Mouse (Mus musculus): Measurements from ENCODE around the gene Rheb. TPM values are rescaled to one million over a fixed set of nuclear protein-coding genes. Genes with fewer than 3 reads are reported as not detected.

Rheb gene
- 231 and 247 TPM in 2 replicates for polyA plus RNA-seq (2015; fragmentation: Nextera tagmentation; extraction: Ambion mirVana)

- 0% methylated on average over 92 of the region's 92 CpGs for WGBS
- ATAC-seq (ENCODE audit: low FRiP score, low read depth), result peak; percentile 98
Observed at GRCm38 (mm10) chr5:24842274-24843102, at the start of gene Rheb. TSS of gene Rheb (minus strand) at chr5:24842624.

GRCm38 (mm10) chr5:24889860-24890259, 47.4 kb upstream of the Rheb start:
- no peaks in the 10 kb centered on the region for H3K9me3 ChIP-seq
- H3K27me3 ChIP-seq, result no peaks in the 10 kb centered on the region
- WGBS, result 69% methylated on average over 9 of the region's 9 CpGs
- H3K9ac ChIP-seq, result no peak overlapping the region
- peaks cover 8% of the 10 kb centered on the region for H3K4me1 ChIP-seq
- no peak overlapping the region for H3K4me2 ChIP-seq (replicated peaks)
- no peak overlapping the region for H3K27ac ChIP-seq
- peaks cover 29% of the 10 kb centered on the region for H3K36me3 ChIP-seq
- no peak for ATAC-seq (ENCODE audit: low FRiP score, low read depth)
- H3K4me3 ChIP-seq, result no peak overlapping the region

More at GRCm38 (mm10) chr5:24842274-24843102, at the start of gene Rheb:
- H3K9ac ChIP-seq, result peak within 1 kb of the TSS; percentile 95
- H3K27ac ChIP-seq, result peak within 1 kb of the TSS; percentile 99
- H3K36me3 ChIP-seq, result no peaks in the 10 kb centered on the region
- peak within 1 kb of the TSS; percentile 87 for H3K4me3 ChIP-seq
- H3K27me3 ChIP-seq, result no peaks in the 10 kb centered on the region
- no peaks in the 10 kb centered on the region for H3K9me3 ChIP-seq
- H3K4me1 ChIP-seq, result peaks cover 34% of the 10 kb centered on the region
- peak within 1 kb of the TSS; percentile 89 for H3K4me2 ChIP-seq (replicated peaks)

GRCm38 (mm10) chr5:24888874-24889591, 46.6 kb upstream of the Rheb start:
- H3K27ac ChIP-seq, result no peak overlapping the region
- 83% methylated on average over 11 of the region's 11 CpGs for WGBS
- H3K27me3 ChIP-seq, result no peaks in the 10 kb centered on the region
- no peak for ATAC-seq (ENCODE audit: low FRiP score, low read depth)
- H3K9ac ChIP-seq, result no peak overlapping the region
- H3K4me2 ChIP-seq (replicated peaks), result no peak overlapping the region
- no peak overlapping the region for H3K4me3 ChIP-seq
- H3K36me3 ChIP-seq, result peaks cover 31% of the 10 kb centered on the region
- H3K4me1 ChIP-seq, result peaks cover 8% of the 10 kb centered on the region
- H3K9me3 ChIP-seq, result no peaks in the 10 kb centered on the region

- Histone ChIP-seq H3K9ac (no peak overlapping the region), H3K9me3 (no peaks in the 10 kb centered on the region), H3K4me2 (replicated peaks) (no peak overlapping the region), H3K4me3 (no peak overlapping the region), H3K36me3 (peaks cover 31% of the 10 kb centered on the region), H3K4me1 (peaks cover 2% of the 10 kb centered on the region; the same call in 1 of the 2 replicates), H3K27me3 (no peaks in the 10 kb centered on the region), H3K27ac (no peak overlapping the region)
- WGBS, result 75% methylated on average over 8 of the region's 8 CpGs
- no peak for ATAC-seq (ENCODE audit: low FRiP score, low read depth)
Observed at GRCm38 (mm10) chr5:24887271-24887670, 44.8 kb upstream of the Rheb start.

- Histone ChIP-seq H3K9ac (no peak overlapping the region), H3K27ac (no peak overlapping the region), H3K27me3 (no peaks in the 10 kb centered on the region), H3K9me3 (no peaks in the 10 kb centered on the region), H3K36me3 (peaks cover 29% of the 10 kb centered on the region), H3K4me1 (no peaks in the 10 kb centered on the region; the same call in 1 of the 2 replicates), H3K4me2 (replicated peaks) (no peak overlapping the region), H3K4me3 (no peak overlapping the region)
- no peak for ATAC-seq (ENCODE audit: low FRiP score, low read depth)
- WGBS, result 78% methylated on average over 4 of the region's 4 CpGs
Observed at GRCm38 (mm10) chr5:24878713-24879112, 36.3 kb upstream of the Rheb start.

- ATAC-seq (ENCODE audit: low FRiP score, low read depth), result no peak
Observed at GRCm38 (mm10) chr5:24877836-24878624, 35.6 kb upstream of the Rheb start.

GRCm38 (mm10) chr5:24876653-24877052, 34.2 kb upstream of the Rheb start:
- WGBS, result 88% methylated on average over 9 of the region's 9 CpGs
- Histone ChIP-seq H3K9me3 (no peaks in the 10 kb centered on the region), H3K4me2 (replicated peaks) (no peak overlapping the region), H3K27me3 (no peaks in the 10 kb centered on the region), H3K36me3 (peaks cover 29% of the 10 kb centered on the region), H3K4me3 (no peak overlapping the region), H3K4me1 (peaks cover 10% of the 10 kb centered on the region; the same call in 1 of the 2 replicates), H3K9ac (no peak overlapping the region), H3K27ac (no peak overlapping the region)
- ATAC-seq (ENCODE audit: low FRiP score, low read depth), result no peak

More at GRCm38 (mm10) chr5:24877836-24878624, 35.6 kb upstream of the Rheb start:
- no peak overlapping the region for H3K4me2 ChIP-seq (replicated peaks)
- H3K9ac ChIP-seq, result no peak overlapping the region
- no peaks in the 10 kb centered on the region for H3K27me3 ChIP-seq
- H3K9me3 ChIP-seq, result no peaks in the 10 kb centered on the region
- H3K27ac ChIP-seq, result no peak overlapping the region
- H3K36me3 ChIP-seq, result peaks cover 29% of the 10 kb centered on the region
- peaks cover 7% of the 10 kb centered on the region; the same call in 1 of the 2 replicates for H3K4me1 ChIP-seq
- H3K4me3 ChIP-seq, result no peak overlapping the region
- 61% methylated on average over 11 of the region's 11 CpGs for WGBS

GRCm38 (mm10) chr5:24874111-24874510, 31.7 kb upstream of the Rheb start:
- Histone ChIP-seq H3K4me2 (replicated peaks) (no peak overlapping the region), H3K4me1 (peaks cover 10% of the 10 kb centered on the region; the same call in 1 of the 2 replicates), H3K27me3 (no peaks in the 10 kb centered on the region), H3K4me3 (no peak overlapping the region), H3K9ac (no peak overlapping the region), H3K27ac (no peak overlapping the region), H3K9me3 (no peaks in the 10 kb centered on the region), H3K36me3 (peaks cover 38% of the 10 kb centered on the region)
- WGBS, result 72% methylated on average over 4 of the region's 4 CpGs
- ATAC-seq (ENCODE audit: low FRiP score, low read depth), result no peak

- whole genome bisulfite sequencing, result 32% methylated on average over 6 of the region's 6 CpGs
- H3K4me2 ChIP-seq (replicated peaks), result no peak overlapping the region
- H3K27ac ChIP-seq, result no peak overlapping the region
- H3K27me3 ChIP-seq, result no peaks in the 10 kb centered on the region
- peaks cover 10% of the 10 kb centered on the region; the same call in 1 of the 2 replicates for H3K4me1 ChIP-seq
- H3K9ac ChIP-seq, result 0 out of 2 replicates have a peak overlapping the region, but pooled peaks have one; percentile 31
- no peak for ATAC-seq (ENCODE audit: low FRiP score, low read depth)
- no peaks in the 10 kb centered on the region for H3K9me3 ChIP-seq
- peaks cover 29% of the 10 kb centered on the region for H3K36me3 ChIP-seq
- H3K4me3 ChIP-seq, result no peak overlapping the region
Observed at GRCm38 (mm10) chr5:24873221-24873620, 30.8 kb upstream of the Rheb start.

- Histone ChIP-seq H3K9ac (no peak overlapping the region), H3K27me3 (no peaks in the 10 kb centered on the region), H3K4me2 (replicated peaks) (no peak overlapping the region), H3K36me3 (peaks cover 39% of the 10 kb centered on the region), H3K4me1 (peaks cover 10% of the 10 kb centered on the region; the same call in 1 of the 2 replicates), H3K9me3 (0 out of 2 replicates have a peak, but pooled peaks cover 2% of the 10 kb centered on the region), H3K4me3 (no peak overlapping the region), H3K27ac (no peak overlapping the region)
- no peak for ATAC-seq (ENCODE audit: low FRiP score, low read depth)
- WGBS, result 91% methylated on average over 12 of the region's 12 CpGs
Observed at GRCm38 (mm10) chr5:24871276-24871675, 28.9 kb upstream of the Rheb start.

GRCm38 (mm10) chr5:24869796-24870289, 27.4 kb upstream of the Rheb start:
- Histone ChIP-seq H3K36me3 (peaks cover 36% of the 10 kb centered on the region), H3K9ac (no peak overlapping the region), H3K4me1 (peaks cover 10% of the 10 kb centered on the region; the same call in 1 of the 2 replicates), H3K4me2 (replicated peaks) (no peak overlapping the region), H3K4me3 (no peak overlapping the region), H3K27me3 (no peaks in the 10 kb centered on the region), H3K27ac (no peak overlapping the region), H3K9me3 (0 out of 2 replicates have a peak, but pooled peaks cover 3% of the 10 kb centered on the region)
- ATAC-seq (ENCODE audit: low FRiP score, low read depth), result no peak
- 74% methylated on average over 11 of the region's 11 CpGs for WGBS
